Mouse (Mus musculus): Measurements from ENCODE around the gene Ppp1r27. TPM values are rescaled to one million over a fixed set of nuclear protein-coding genes. Genes with fewer than 3 reads are reported as not detected.

Ppp1r27 gene
- polyA plus RNA-seq (2014; fragmentation: Illumina TruSeq; extraction: RNeasy Lipid Tissue Mini Kit (QIAGEN cat#74804); ENCODE audit: low read depth, low replicate concordance) = 2.5 TPM

DNA sequence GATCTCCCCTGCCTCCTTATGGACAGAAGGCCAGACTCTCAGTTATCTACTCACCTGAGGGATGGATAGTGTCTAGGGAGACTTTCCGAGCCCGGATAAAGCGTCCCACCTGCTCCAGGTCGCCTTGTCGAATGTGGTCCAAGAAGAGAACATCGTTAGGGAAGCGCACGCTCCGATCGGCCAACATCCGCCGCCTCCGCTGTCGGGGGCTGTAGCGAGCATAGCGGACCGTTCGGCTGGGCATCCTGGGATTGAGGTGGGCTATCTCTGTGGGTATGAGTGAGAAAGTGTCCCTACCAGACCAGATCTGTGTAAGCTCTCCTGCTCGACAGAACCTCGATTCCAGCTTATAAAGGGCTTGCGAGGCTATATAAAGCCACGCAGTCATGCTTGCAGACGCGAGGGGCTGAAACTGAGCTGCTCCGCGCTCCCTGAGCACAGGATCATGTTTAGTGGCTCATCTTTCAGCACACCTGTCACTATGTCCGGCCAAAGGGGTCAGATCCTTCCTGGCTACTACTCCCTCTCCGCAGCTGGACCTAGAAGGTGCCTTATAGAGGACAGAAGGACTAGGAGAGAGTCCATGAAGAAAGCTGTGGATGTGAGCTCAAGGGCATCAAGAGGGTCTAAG, at the start of gene Ppp1r27:
Gene Ppp1r27, minus strand, starts transcription at position 323 of the 631 bp plus-strand sequence.

DNA sequence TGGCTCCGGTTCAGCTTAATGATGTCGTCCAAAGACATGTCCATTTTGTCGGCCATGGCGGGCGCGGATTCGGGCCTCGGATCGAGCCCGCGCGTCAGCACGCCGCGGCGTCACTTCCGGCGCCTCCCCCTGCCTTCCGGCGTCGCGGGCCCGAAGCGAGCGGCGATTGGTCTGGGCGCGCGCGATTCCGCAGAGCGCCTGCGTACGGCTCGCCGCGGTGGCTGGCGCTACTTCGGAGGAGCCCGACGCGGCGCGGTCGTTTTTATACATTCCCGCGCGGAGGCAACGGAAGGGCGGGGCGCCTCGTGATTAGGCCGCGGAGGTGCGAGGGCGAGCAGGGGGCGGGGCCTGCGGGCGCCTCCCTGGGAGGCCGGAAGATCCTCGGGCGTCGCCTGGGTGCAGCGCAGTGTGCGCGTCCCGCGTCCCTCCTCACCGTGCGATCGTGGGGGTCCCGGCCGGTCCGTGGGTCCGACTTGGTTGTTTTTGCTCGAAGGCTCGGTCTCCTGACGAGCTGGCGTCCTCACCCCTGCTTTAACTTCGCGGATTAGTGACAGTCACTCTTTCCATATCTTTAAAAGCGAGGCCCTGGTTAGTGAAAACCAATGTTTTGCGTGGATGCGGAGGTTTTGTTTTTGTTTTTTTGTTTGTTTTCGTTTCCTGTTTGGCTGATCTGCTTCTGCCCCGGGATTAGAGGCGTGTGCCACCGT, 47.5 kb upstream of the Ppp1r27 start, which contains the start of the genes Alyref and Anapc11:
Gene Alyref, minus strand, starts transcription at position 83 of the 707 bp plus-strand sequence.
Gene Anapc11, plus strand, starts transcription at position 139 of the 707 bp plus-strand sequence.

DNA sequence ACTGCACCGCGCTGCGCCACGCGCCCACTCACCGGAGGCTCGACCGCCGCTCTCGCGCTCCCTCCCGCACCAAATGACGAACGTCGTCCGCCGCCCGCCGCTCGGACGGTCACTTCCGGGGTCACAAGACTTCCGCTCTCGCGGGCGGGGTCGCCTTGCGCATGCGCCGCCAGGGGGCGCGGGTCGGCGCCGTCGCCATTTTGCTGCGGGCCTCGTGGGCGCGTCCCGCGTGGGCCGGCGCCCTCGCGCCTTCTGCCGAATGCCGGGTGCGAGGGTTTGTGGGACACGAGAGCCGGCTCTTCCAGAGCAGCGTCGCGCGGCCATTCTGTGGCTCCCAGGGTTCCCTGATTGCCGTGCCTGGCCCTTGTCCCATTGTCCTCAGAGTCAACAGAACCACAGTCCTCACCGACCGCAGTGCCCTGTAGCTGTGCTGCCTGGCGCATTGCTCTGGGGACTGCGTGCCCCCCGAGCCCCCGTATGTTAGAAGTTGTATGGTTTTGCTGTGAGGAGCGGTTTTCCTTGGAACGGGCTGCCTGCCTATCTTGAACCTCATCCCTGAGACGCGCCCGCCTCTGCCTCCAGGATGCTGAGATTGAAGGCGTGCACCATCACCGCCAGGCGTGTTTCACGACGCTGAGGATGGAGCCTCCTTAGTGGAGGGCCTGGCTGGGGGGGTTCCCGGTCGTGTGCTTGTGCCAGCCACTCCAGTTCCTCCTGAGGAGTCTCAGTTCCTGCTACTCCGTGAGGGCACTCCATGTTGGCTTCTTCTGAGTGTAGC, 30.7 kb upstream of the Ppp1r27 start, which contains the start of gene Arhgdia:
Gene Arhgdia, minus strand, starts transcription at position 135 of the 778 bp plus-strand sequence.

DNA sequence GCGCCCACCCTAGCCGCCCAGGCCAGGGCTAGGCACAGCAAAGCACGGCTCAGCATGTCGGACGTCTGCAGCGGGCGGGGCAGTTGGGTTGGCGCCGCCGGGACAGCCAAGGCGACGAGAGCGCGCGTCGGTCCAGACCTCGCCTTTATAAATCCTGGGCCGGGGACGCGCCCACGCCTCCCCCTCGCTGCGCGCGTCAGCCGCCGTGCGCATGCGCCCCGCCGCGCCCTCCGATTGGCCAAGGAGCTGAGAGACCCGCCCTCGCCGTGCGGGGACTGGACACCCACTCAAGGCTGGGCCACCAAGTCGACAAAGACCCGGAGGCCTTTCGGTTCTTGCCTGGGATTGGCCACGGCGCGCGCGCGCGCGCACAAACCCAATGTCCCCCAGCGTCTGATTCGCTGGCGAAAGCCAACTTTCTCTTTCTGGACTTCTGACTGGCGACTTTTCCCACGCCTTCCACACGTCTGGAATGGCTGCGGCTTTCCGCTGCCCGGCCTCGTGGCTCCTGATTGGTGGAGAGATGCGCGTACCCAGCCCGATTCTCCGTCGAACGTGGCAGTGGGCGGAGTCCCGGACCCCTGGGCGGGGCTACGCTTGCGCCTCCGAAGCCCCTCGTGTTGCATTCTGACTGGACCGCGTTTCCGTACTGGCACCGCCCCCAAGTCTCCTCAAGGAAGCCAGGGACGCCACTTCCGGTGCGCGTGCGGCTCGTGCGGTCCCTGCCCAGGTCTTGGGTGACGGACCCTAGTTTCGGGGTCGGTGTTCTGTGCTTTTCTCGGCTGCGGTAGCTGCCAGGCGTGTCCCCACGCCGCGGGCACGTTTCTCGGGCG, 22.0 kb upstream of the Ppp1r27 start, which contains the start of gene P4hb:
Gene P4hb, minus strand, starts transcription at position 502 of the 833 bp plus-strand sequence.

DNA sequence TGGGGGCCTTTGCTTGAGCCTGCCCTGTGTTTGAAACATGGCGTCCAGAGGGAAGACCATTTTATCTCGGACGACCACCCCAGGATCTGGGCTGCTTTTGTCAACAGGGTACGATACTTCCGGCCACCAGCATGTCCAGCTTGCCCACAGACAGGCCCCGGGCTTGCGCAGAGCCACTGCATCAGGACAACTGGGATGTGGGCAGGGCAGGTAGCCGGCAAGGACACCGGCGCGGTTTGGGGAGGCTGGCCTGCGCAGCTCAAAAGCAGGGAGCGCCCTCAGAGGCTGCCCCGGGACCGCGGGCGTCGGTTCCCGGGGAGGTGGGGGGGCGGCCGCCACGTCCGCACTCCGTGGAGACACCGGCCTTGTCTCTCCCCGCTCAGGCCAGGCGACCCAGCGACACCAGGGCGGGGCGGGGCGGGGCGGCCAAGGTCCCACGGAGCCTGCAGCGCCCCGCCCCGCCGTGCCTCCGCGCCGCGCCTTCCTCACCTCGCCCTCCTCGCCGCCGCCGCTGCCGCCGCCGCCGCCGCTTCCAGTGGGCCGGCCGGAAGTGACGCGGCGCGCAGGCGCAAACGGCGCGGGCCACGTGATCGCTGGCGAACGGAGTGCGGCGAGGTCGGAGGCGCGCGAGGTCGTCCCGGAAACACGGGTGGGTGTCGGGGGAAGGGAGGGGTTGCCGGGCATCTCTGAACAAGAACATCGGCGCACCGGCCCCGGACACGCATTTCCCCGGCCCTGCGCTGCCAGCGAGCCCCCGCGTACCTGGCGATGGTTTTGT, 1.6 kb downstream of the Ppp1r27 start, which contains the start of gene Mcrip1:
Gene Mcrip1, minus strand, starts transcription at position 560 of the 778 bp plus-strand sequence.

DNA sequence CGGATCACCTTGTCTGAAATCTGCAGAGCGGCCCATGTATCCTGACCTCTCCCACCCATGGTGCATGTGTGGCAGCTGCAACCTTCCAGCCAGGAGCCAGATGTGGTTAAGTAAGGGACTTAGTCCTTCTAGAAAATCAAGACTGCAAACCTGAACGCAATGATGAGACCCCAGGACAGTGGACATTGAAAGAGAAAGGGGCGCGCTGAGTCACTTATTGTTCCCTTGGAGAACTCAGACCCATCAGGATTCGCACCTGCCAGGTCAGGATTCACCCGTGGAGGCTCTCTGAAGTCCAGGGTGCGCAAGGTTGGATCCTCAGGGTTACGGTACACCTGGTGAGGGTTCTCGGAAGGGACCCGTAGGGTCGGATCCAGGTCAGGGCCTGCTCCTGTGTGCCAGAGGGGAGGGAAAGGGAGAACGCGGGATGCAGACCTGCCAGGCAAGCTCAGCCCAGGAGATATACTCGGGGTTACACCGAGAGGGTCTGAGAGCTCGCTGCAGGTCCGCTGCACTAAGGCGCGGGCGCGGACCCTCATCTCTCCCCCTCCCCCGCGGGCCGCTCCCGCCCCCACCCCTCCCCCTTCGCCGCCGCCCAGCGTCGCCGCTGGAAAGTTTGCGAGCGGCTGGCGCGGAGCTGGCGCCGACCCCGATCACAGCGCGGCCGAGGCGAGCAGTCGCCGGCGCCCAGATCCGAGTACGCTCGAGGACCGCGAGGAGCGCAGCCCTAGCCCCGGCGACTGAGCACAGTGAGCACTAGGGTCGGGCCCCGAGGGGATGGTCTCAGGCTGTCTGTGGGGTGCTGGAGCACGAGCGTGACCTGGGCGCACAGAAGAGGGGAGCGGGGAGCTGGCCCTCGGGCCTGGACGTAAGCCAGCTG, 20.6 kb downstream of the Ppp1r27 start, which contains the start of gene Gcgr:
Gene Gcgr, plus strand, starts transcription at position 615 of the 880 bp plus-strand sequence.

Other genes starting within 250 kb of the Ppp1r27 start
- 418 TPM for gene Actg1, start 202.6 kb downstream of the Ppp1r27 start, polyA plus RNA-seq (2014; fragmentation: Illumina TruSeq; extraction: RNeasy Lipid Tissue Mini Kit (QIAGEN cat#74804); ENCODE audit: low read depth, low replicate concordance)
- gene Fscn2, start 189.6 kb downstream of the Ppp1r27 start, polyA plus RNA-seq (2014; fragmentation: Illumina TruSeq; extraction: RNeasy Lipid Tissue Mini Kit (QIAGEN cat#74804); ENCODE audit: low read depth, low replicate concordance) = not detected
- 0.15 TPM for gene Faap100, start 172.4 kb downstream of the Ppp1r27 start, polyA plus RNA-seq (2014; fragmentation: Illumina TruSeq; extraction: RNeasy Lipid Tissue Mini Kit (QIAGEN cat#74804); ENCODE audit: low read depth, low replicate concordance)
- 35.9 TPM for gene Nploc4, start 113.4 kb downstream of the Ppp1r27 start, polyA plus RNA-seq (2014; fragmentation: Illumina TruSeq; extraction: RNeasy Lipid Tissue Mini Kit (QIAGEN cat#74804); ENCODE audit: low read depth, low replicate concordance)
- not detected for gene Tspan10, start 108.5 kb downstream of the Ppp1r27 start, polyA plus RNA-seq (2014; fragmentation: Illumina TruSeq; extraction: RNeasy Lipid Tissue Mini Kit (QIAGEN cat#74804); ENCODE audit: low read depth, low replicate concordance)
- gene Pde6g, start 97.6 kb downstream of the Ppp1r27 start, polyA plus RNA-seq (2014; fragmentation: Illumina TruSeq; extraction: RNeasy Lipid Tissue Mini Kit (QIAGEN cat#74804); ENCODE audit: low read depth, low replicate concordance) = 0.14 TPM
- not detected for gene Oxld1, start 93.1 kb downstream of the Ppp1r27 start, polyA plus RNA-seq (2014; fragmentation: Illumina TruSeq; extraction: RNeasy Lipid Tissue Mini Kit (QIAGEN cat#74804); ENCODE audit: low read depth, low replicate concordance)
- 6.0 TPM for gene Ccdc137, start 93.0 kb downstream of the Ppp1r27 start, polyA plus RNA-seq (2014; fragmentation: Illumina TruSeq; extraction: RNeasy Lipid Tissue Mini Kit (QIAGEN cat#74804); ENCODE audit: low read depth, low replicate concordance)
- gene Arl16, start 83.5 kb downstream of the Ppp1r27 start, polyA plus RNA-seq (2014; fragmentation: Illumina TruSeq; extraction: RNeasy Lipid Tissue Mini Kit (QIAGEN cat#74804); ENCODE audit: low read depth, low replicate concordance) = 10.9 TPM
- gene Mrpl12, start 66.5 kb downstream of the Ppp1r27 start, polyA plus RNA-seq (2014; fragmentation: Illumina TruSeq; extraction: RNeasy Lipid Tissue Mini Kit (QIAGEN cat#74804); ENCODE audit: low read depth, low replicate concordance) = 3.0 TPM
- 0.31 TPM for gene Slc25a10, start 59.3 kb downstream of the Ppp1r27 start, polyA plus RNA-seq (2014; fragmentation: Illumina TruSeq; extraction: RNeasy Lipid Tissue Mini Kit (QIAGEN cat#74804); ENCODE audit: low read depth, low replicate concordance)
- gene Gcgr, start 20.4 kb downstream of the Ppp1r27 start, polyA plus RNA-seq (2014; fragmentation: Illumina TruSeq; extraction: RNeasy Lipid Tissue Mini Kit (QIAGEN cat#74804); ENCODE audit: low read depth, low replicate concordance) = not detected
- 3.2 TPM for gene Mcrip1, start 1.4 kb downstream of the Ppp1r27 start, polyA plus RNA-seq (2014; fragmentation: Illumina TruSeq; extraction: RNeasy Lipid Tissue Mini Kit (QIAGEN cat#74804); ENCODE audit: low read depth, low replicate concordance)
- gene P4hb, start 22.1 kb upstream of the Ppp1r27 start, polyA plus RNA-seq (2014; fragmentation: Illumina TruSeq; extraction: RNeasy Lipid Tissue Mini Kit (QIAGEN cat#74804); ENCODE audit: low read depth, low replicate concordance) = 41.5 TPM
- gene Arhgdia, start 30.5 kb upstream of the Ppp1r27 start, polyA plus RNA-seq (2014; fragmentation: Illumina TruSeq; extraction: RNeasy Lipid Tissue Mini Kit (QIAGEN cat#74804); ENCODE audit: low read depth, low replicate concordance) = 5.0 TPM
- 15.0 TPM for gene Alyref, start 47.2 kb upstream of the Ppp1r27 start, polyA plus RNA-seq (2014; fragmentation: Illumina TruSeq; extraction: RNeasy Lipid Tissue Mini Kit (QIAGEN cat#74804); ENCODE audit: low read depth, low replicate concordance)
- gene Anapc11, start 47.3 kb upstream of the Ppp1r27 start, polyA plus RNA-seq (2014; fragmentation: Illumina TruSeq; extraction: RNeasy Lipid Tissue Mini Kit (QIAGEN cat#74804); ENCODE audit: low read depth, low replicate concordance) = 9.5 TPM
- not detected for gene Npb, start 57.3 kb upstream of the Ppp1r27 start, polyA plus RNA-seq (2014; fragmentation: Illumina TruSeq; extraction: RNeasy Lipid Tissue Mini Kit (QIAGEN cat#74804); ENCODE audit: low read depth, low replicate concordance)
- gene Pcyt2, start 66.8 kb upstream of the Ppp1r27 start, polyA plus RNA-seq (2014; fragmentation: Illumina TruSeq; extraction: RNeasy Lipid Tissue Mini Kit (QIAGEN cat#74804); ENCODE audit: low read depth, low replicate concordance) = 6.7 TPM
- 1.2 TPM for gene Sirt7, start 74.1 kb upstream of the Ppp1r27 start, polyA plus RNA-seq (2014; fragmentation: Illumina TruSeq; extraction: RNeasy Lipid Tissue Mini Kit (QIAGEN cat#74804); ENCODE audit: low read depth, low replicate concordance)
- 1.8 TPM for gene Mafg, start 82.5 kb upstream of the Ppp1r27 start, polyA plus RNA-seq (2014; fragmentation: Illumina TruSeq; extraction: RNeasy Lipid Tissue Mini Kit (QIAGEN cat#74804); ENCODE audit: low read depth, low replicate concordance)
- gene Pycr1, start 92.6 kb upstream of the Ppp1r27 start, polyA plus RNA-seq (2014; fragmentation: Illumina TruSeq; extraction: RNeasy Lipid Tissue Mini Kit (QIAGEN cat#74804); ENCODE audit: low read depth, low replicate concordance) = 0.39 TPM
- gene Myadml2, start 97.0 kb upstream of the Ppp1r27 start, polyA plus RNA-seq (2014; fragmentation: Illumina TruSeq; extraction: RNeasy Lipid Tissue Mini Kit (QIAGEN cat#74804); ENCODE audit: low read depth, low replicate concordance) = not detected
- gene Notum, start 110.0 kb upstream of the Ppp1r27 start, polyA plus RNA-seq (2014; fragmentation: Illumina TruSeq; extraction: RNeasy Lipid Tissue Mini Kit (QIAGEN cat#74804); ENCODE audit: low read depth, low replicate concordance) = not detected
- gene Aspscr1, start 121.8 kb upstream of the Ppp1r27 start, polyA plus RNA-seq (2014; fragmentation: Illumina TruSeq; extraction: RNeasy Lipid Tissue Mini Kit (QIAGEN cat#74804); ENCODE audit: low read depth, low replicate concordance) = 4.5 TPM
- 2.4 TPM for gene Cenpx, start 162.6 kb upstream of the Ppp1r27 start, polyA plus RNA-seq (2014; fragmentation: Illumina TruSeq; extraction: RNeasy Lipid Tissue Mini Kit (QIAGEN cat#74804); ENCODE audit: low read depth, low replicate concordance)
- gene Lrrc45, start 162.8 kb upstream of the Ppp1r27 start, polyA plus RNA-seq (2014; fragmentation: Illumina TruSeq; extraction: RNeasy Lipid Tissue Mini Kit (QIAGEN cat#74804); ENCODE audit: low read depth, low replicate concordance) = 0.18 TPM
- gene Rac3, start 170.3 kb upstream of the Ppp1r27 start, polyA plus RNA-seq (2014; fragmentation: Illumina TruSeq; extraction: RNeasy Lipid Tissue Mini Kit (QIAGEN cat#74804); ENCODE audit: low read depth, low replicate concordance) = not detected
- not detected for gene Dcxr, start 176.1 kb upstream of the Ppp1r27 start, polyA plus RNA-seq (2014; fragmentation: Illumina TruSeq; extraction: RNeasy Lipid Tissue Mini Kit (QIAGEN cat#74804); ENCODE audit: low read depth, low replicate concordance)
- gene Cbr2, start 181.0 kb upstream of the Ppp1r27 start, polyA plus RNA-seq (2014; fragmentation: Illumina TruSeq; extraction: RNeasy Lipid Tissue Mini Kit (QIAGEN cat#74804); ENCODE audit: low read depth, low replicate concordance) = 0.66 TPM
- gene Hmga1b, start 211.7 kb upstream of the Ppp1r27 start, polyA plus RNA-seq (2014; fragmentation: Illumina TruSeq; extraction: RNeasy Lipid Tissue Mini Kit (QIAGEN cat#74804); ENCODE audit: low read depth, low replicate concordance) = not detected
- gene Rfng, start 233.1 kb upstream of the Ppp1r27 start, polyA plus RNA-seq (2014; fragmentation: Illumina TruSeq; extraction: RNeasy Lipid Tissue Mini Kit (QIAGEN cat#74804); ENCODE audit: low read depth, low replicate concordance) = 0.21 TPM
- gene Gps1, start 233.1 kb upstream of the Ppp1r27 start, polyA plus RNA-seq (2014; fragmentation: Illumina TruSeq; extraction: RNeasy Lipid Tissue Mini Kit (QIAGEN cat#74804); ENCODE audit: low read depth, low replicate concordance) = 39.3 TPM
- 9.6 TPM for gene Dus1l, start 245.3 kb upstream of the Ppp1r27 start, polyA plus RNA-seq (2014; fragmentation: Illumina TruSeq; extraction: RNeasy Lipid Tissue Mini Kit (QIAGEN cat#74804); ENCODE audit: low read depth, low replicate concordance)

Measured in testis, adult 10 weeks (tissue).